Mouse (Mus musculus): ENCODE measurements at regions not wholly inside any gene's neighbourhood (a gene's known extent, or its start where the extent isn't known, plus 50 kb on each side); places are given as distances from the start of the nearest gene placed in this dataset.

GRCm38 (mm10) chr15:24876157-24876731 is 537.3 kb downstream of the Basp1 start:
- Histone ChIP-seq H3K27me3 (ENCODE audit: control insufficient read depth, insufficient read depth, low read length, poor library complexity, severe bottlenecking) (no peaks in the 10 kb centered on the region), H3K36me3 (ENCODE audit: control insufficient read depth, insufficient read depth, low read length, poor library complexity, severe bottlenecking) (no peaks in the 10 kb centered on the region)
- DNase-seq (ENCODE audit: low read depth, low spot score) = no peak

GRCm38 (mm10) chr15:24840271-24840670 is 573.3 kb downstream of the Basp1 start:
- no peaks in the 10 kb centered on the region for H3K27me3 ChIP-seq (ENCODE audit: control insufficient read depth, insufficient read depth, low read length, poor library complexity, severe bottlenecking)
- no peaks in the 10 kb centered on the region for H3K36me3 ChIP-seq (ENCODE audit: control insufficient read depth, insufficient read depth, low read length, poor library complexity, severe bottlenecking)
- DNase-seq (ENCODE audit: low read depth, low spot score) = no peak

- DNase-seq (ENCODE audit: low read depth, low spot score) = no peak
- H3K36me3 ChIP-seq (ENCODE audit: control insufficient read depth, insufficient read depth, low read length, poor library complexity, severe bottlenecking) = no peaks in the 10 kb centered on the region
- no peaks in the 10 kb centered on the region for H3K27me3 ChIP-seq (ENCODE audit: control insufficient read depth, insufficient read depth, low read length, poor library complexity, severe bottlenecking)
These were observed 575.2 kb downstream of the Basp1 start for GRCm38 (mm10) chr15:24838390-24838789.

GRCm38 (mm10) chr15:24827881-24828280 is 585.7 kb downstream of the Basp1 start:
- no peak for DNase-seq (ENCODE audit: low read depth, low spot score)
- Histone ChIP-seq H3K36me3 (ENCODE audit: control insufficient read depth, insufficient read depth, low read length, poor library complexity, severe bottlenecking) (no peaks in the 10 kb centered on the region), H3K27me3 (ENCODE audit: control insufficient read depth, insufficient read depth, low read length, poor library complexity, severe bottlenecking) (no peaks in the 10 kb centered on the region)

- H3K27me3 ChIP-seq (ENCODE audit: control insufficient read depth, insufficient read depth, low read length, poor library complexity, severe bottlenecking) = no peaks in the 10 kb centered on the region
- DNase-seq (ENCODE audit: low read depth, low spot score) = no peak
- no peaks in the 10 kb centered on the region for H3K36me3 ChIP-seq (ENCODE audit: control insufficient read depth, insufficient read depth, low read length, poor library complexity, severe bottlenecking)
These were observed 586.3 kb downstream of the Basp1 start for GRCm38 (mm10) chr15:24827259-24827658.

- Histone ChIP-seq H3K36me3 (ENCODE audit: control insufficient read depth, insufficient read depth, low read length, poor library complexity, severe bottlenecking) (no peaks in the 10 kb centered on the region), H3K27me3 (ENCODE audit: control insufficient read depth, insufficient read depth, low read length, poor library complexity, severe bottlenecking) (no peaks in the 10 kb centered on the region)
- DNase-seq (ENCODE audit: low read depth, low spot score) = no peak
These were observed 616.7 kb downstream of the Basp1 start for GRCm38 (mm10) chr15:24796836-24797235.

GRCm38 (mm10) chr15:24793381-24793780 is 620.2 kb downstream of the Basp1 start:
- no peaks in the 10 kb centered on the region for H3K27me3 ChIP-seq (ENCODE audit: control insufficient read depth, insufficient read depth, low read length, poor library complexity, severe bottlenecking)
- H3K36me3 ChIP-seq (ENCODE audit: control insufficient read depth, insufficient read depth, low read length, poor library complexity, severe bottlenecking) = no peaks in the 10 kb centered on the region
- no peak for DNase-seq (ENCODE audit: low read depth, low spot score)

GRCm38 (mm10) chr15:24786336-24786735 is 627.2 kb downstream of the Basp1 start:
- DNase-seq (ENCODE audit: low read depth, low spot score) = no peak
- Histone ChIP-seq H3K27me3 (ENCODE audit: control insufficient read depth, insufficient read depth, low read length, poor library complexity, severe bottlenecking) (no peaks in the 10 kb centered on the region), H3K36me3 (ENCODE audit: control insufficient read depth, insufficient read depth, low read length, poor library complexity, severe bottlenecking) (no peaks in the 10 kb centered on the region)

- DNase-seq (ENCODE audit: low read depth, low spot score) = no peak
- no peaks in the 10 kb centered on the region for H3K27me3 ChIP-seq (ENCODE audit: control insufficient read depth, insufficient read depth, low read length, poor library complexity, severe bottlenecking)
- no peaks in the 10 kb centered on the region for H3K36me3 ChIP-seq (ENCODE audit: control insufficient read depth, insufficient read depth, low read length, poor library complexity, severe bottlenecking)
These were observed 635.3 kb downstream of the Basp1 start for GRCm38 (mm10) chr15:24778234-24778633.

GRCm38 (mm10) chr15:24751480-24752157 is 661.9 kb downstream of the Basp1 start:
- Histone ChIP-seq H3K27me3 (ENCODE audit: control insufficient read depth, insufficient read depth, low read length, poor library complexity, severe bottlenecking) (no peaks in the 10 kb centered on the region), H3K36me3 (ENCODE audit: control insufficient read depth, insufficient read depth, low read length, poor library complexity, severe bottlenecking) (no peaks in the 10 kb centered on the region)
- DNase-seq (ENCODE audit: low read depth, low spot score) = no peak

- Histone ChIP-seq H3K27me3 (ENCODE audit: control insufficient read depth, insufficient read depth, low read length, poor library complexity, severe bottlenecking) (no peaks in the 10 kb centered on the region), H3K36me3 (ENCODE audit: control insufficient read depth, insufficient read depth, low read length, poor library complexity, severe bottlenecking) (no peaks in the 10 kb centered on the region)
- no peak for DNase-seq (ENCODE audit: low read depth, low spot score)
These were observed 670.3 kb downstream of the Basp1 start for GRCm38 (mm10) chr15:24743240-24743639.

GRCm38 (mm10) chr15:24725170-24725569 is 688.4 kb downstream of the Basp1 start:
- DNase-seq (ENCODE audit: low read depth, low spot score) = no peak
- H3K36me3 ChIP-seq (ENCODE audit: control insufficient read depth, insufficient read depth, low read length, poor library complexity, severe bottlenecking) = no peaks in the 10 kb centered on the region

GRCm38 (mm10) chr15:24724664-24725063 is 688.9 kb downstream of the Basp1 start:
- no peaks in the 10 kb centered on the region for H3K27me3 ChIP-seq (ENCODE audit: control insufficient read depth, insufficient read depth, low read length, poor library complexity, severe bottlenecking)
- DNase-seq (ENCODE audit: low read depth, low spot score) = no peak
- H3K36me3 ChIP-seq (ENCODE audit: control insufficient read depth, insufficient read depth, low read length, poor library complexity, severe bottlenecking) = no peaks in the 10 kb centered on the region

More at GRCm38 (mm10) chr15:24725170-24725569, 688.4 kb downstream of the Basp1 start:
- H3K27me3 ChIP-seq (ENCODE audit: control insufficient read depth, insufficient read depth, low read length, poor library complexity, severe bottlenecking) = no peaks in the 10 kb centered on the region

GRCm38 (mm10) chr15:24720346-24720745 is 693.2 kb downstream of the Basp1 start:
- no peaks in the 10 kb centered on the region for H3K36me3 ChIP-seq (ENCODE audit: control insufficient read depth, insufficient read depth, low read length, poor library complexity, severe bottlenecking)
- H3K27me3 ChIP-seq (ENCODE audit: control insufficient read depth, insufficient read depth, low read length, poor library complexity, severe bottlenecking) = no peaks in the 10 kb centered on the region
- no peak for DNase-seq (ENCODE audit: low read depth, low spot score)

GRCm38 (mm10) chr15:24682167-24682566 is 731.4 kb downstream of the Basp1 start:
- no peak for DNase-seq (ENCODE audit: low read depth, low spot score)
- H3K27me3 ChIP-seq (ENCODE audit: control insufficient read depth, insufficient read depth, low read length, poor library complexity, severe bottlenecking) = no peaks in the 10 kb centered on the region
- H3K36me3 ChIP-seq (ENCODE audit: control insufficient read depth, insufficient read depth, low read length, poor library complexity, severe bottlenecking) = no peaks in the 10 kb centered on the region

GRCm38 (mm10) chr15:24648938-24649337 is 764.6 kb downstream of the Basp1 start:
- DNase-seq (ENCODE audit: low read depth, low spot score) = no peak
- H3K27me3 ChIP-seq (ENCODE audit: control insufficient read depth, insufficient read depth, low read length, poor library complexity, severe bottlenecking) = no peaks in the 10 kb centered on the region
- no peaks in the 10 kb centered on the region for H3K36me3 ChIP-seq (ENCODE audit: control insufficient read depth, insufficient read depth, low read length, poor library complexity, severe bottlenecking)

Data from splenic B cell, adult 2 months (primary cell).